Mouse (Mus musculus) MEL (cell line): Measurements from ENCODE around the gene Vdr. TPM values are rescaled to one million over a fixed set of nuclear protein-coding genes. Genes with fewer than 3 reads are reported as not detected.

Experiments used
- DNase-seq: peaks from one replicate; pipeline ENCODE4 v3.0.0; 2011; ENCODE audit warnings: low read depth, low spot score
- H3K27ac ChIP-seq: 2 replicates; pipeline ENCODE4 v1.5.1; 2012; ENCODE audit warnings: low read depth, mild to moderate bottlenecking, control low read depth, low read length, moderate library complexity; ENCODE audit not compliant: control insufficient read depth
- H3K27me3 ChIP-seq, 2 experiments: fragments of 150-350 bp in 1 of 2; sonication (generic) in 1 of 2; 2 replicates each; pipeline ENCODE4 v1.6.1; 2012; ENCODE audit warnings: low read length in 2 of 2, mild to moderate bottlenecking in 2 of 2, improper control_type of control experiment in 1 of 2, moderate library complexity in 1 of 2; ENCODE audit not compliant: insufficient read depth in 2 of 2, control insufficient read depth in 1 of 2
- H3K36me3 ChIP-seq, 2 experiments: 2 replicates each; pipeline ENCODE4 v1.6.1; 2012 to 2014; ENCODE audit warnings: low read length in 2 of 2, improper control_type of control experiment in 1 of 2, inconsistent platforms in 1 of 2, mild to moderate bottlenecking in 1 of 2; ENCODE audit not compliant: insufficient read depth in 2 of 2, control insufficient read depth in 1 of 2
- H3K4me1 ChIP-seq, 2 experiments: fragments of 150-350 bp in 1 of 2; sonication (generic) in 1 of 2; 2 replicates each; pipeline ENCODE4 v1.6.1; 2012; ENCODE audit warnings: low read length in 2 of 2, improper control_type of control experiment in 1 of 2, mild to moderate bottlenecking in 1 of 2; ENCODE audit not compliant: insufficient read depth in 2 of 2, control insufficient read depth in 1 of 2
- H3K4me3 ChIP-seq, 2 experiments: fragments of 150-350 bp in 1 of 2; sonication (generic) in 1 of 2; 2 replicates each; pipeline ENCODE4 v1.5.1; 2012; ENCODE audit warnings: low read depth in 2 of 2, low read length in 2 of 2, mild to moderate bottlenecking in 2 of 2, moderate library complexity in 2 of 2, control low read depth in 1 of 2, improper control_type of control experiment in 1 of 2; ENCODE audit not compliant: control insufficient read depth in 1 of 2, insufficient read depth in 1 of 2
- H3K79me2 ChIP-seq: 2 replicates; pipeline ENCODE4 v1.6.1; 2012; ENCODE audit warnings: mild to moderate bottlenecking, low read length, moderate library complexity; ENCODE audit not compliant: control insufficient read depth, poor library complexity, insufficient read depth
- H3K9ac ChIP-seq: 2 replicates; pipeline ENCODE4 v1.6.1; 2012; ENCODE audit warnings: low read depth, mild to moderate bottlenecking, control low read depth, low read length, moderate library complexity; ENCODE audit not compliant: control insufficient read depth, poor library complexity, severe bottlenecking
- H3K9me3 ChIP-seq: fragments of 150-350 bp; sonication (generic); replicated peaks from 2 replicates; pipeline ENCODE4 v1.6.1; 2012; ENCODE audit warnings: mild to moderate bottlenecking, low read length, improper control_type of control experiment, moderate library complexity; ENCODE audit not compliant: insufficient read depth
- BHLHE40 ChIP-seq: IDR thresholded peaks from 2 replicates; pipeline ENCODE4 v1.6.1; 2012; ENCODE audit warnings: low read depth, mild to moderate bottlenecking, inconsistent platforms, low read length, improper control_type of control experiment, borderline replicate concordance
- CHD1 ChIP-seq: IDR thresholded peaks from 2 replicates; pipeline ENCODE4 v1.6.1; 2012; ENCODE audit warnings: low read depth, mild to moderate bottlenecking, inconsistent platforms, low read length, improper control_type of control experiment
- CHD2 ChIP-seq: IDR thresholded peaks from 2 replicates; pipeline ENCODE4 v1.6.1; 2011; ENCODE audit warnings: low read length, improper control_type of control experiment
- E2F4 ChIP-seq: IDR thresholded peaks from 2 replicates; pipeline ENCODE4 v1.6.1; 2011; ENCODE audit warnings: low read depth, low read length, improper control_type of control experiment, borderline replicate concordance
- EP300 ChIP-seq, 2 experiments: IDR thresholded peaks; 2 replicates each; pipeline ENCODE4 v1.6.1; 2011; ENCODE audit warnings: improper control_type of control experiment in 2 of 2, low read length in 2 of 2, low read depth in 1 of 2, mild to moderate bottlenecking in 1 of 2
- ETS1 ChIP-seq: IDR thresholded peaks from 2 replicates; pipeline ENCODE4 v1.6.1; 2012; ENCODE audit warnings: low read depth, mild to moderate bottlenecking, inconsistent platforms, low read length, improper control_type of control experiment, moderate library complexity
- GATA1 ChIP-seq: IDR thresholded peaks from 2 replicates; pipeline ENCODE4 v1.6.1; 2011; ENCODE audit warnings: low read depth, low read length, improper control_type of control experiment
- JUND ChIP-seq: IDR thresholded peaks from 2 replicates; pipeline ENCODE4 v1.6.1; 2011; ENCODE audit warnings: low read depth, mild to moderate bottlenecking, improper control_type of control experiment, low read length
- MAFK ChIP-seq: IDR thresholded peaks from 2 replicates; pipeline ENCODE4 v1.6.1; 2011; ENCODE audit warnings: low read depth, mild to moderate bottlenecking, low read length, improper control_type of control experiment, borderline replicate concordance
- MAX ChIP-seq: IDR thresholded peaks from 2 replicates; pipeline ENCODE4 v1.6.1; 2011; ENCODE audit warnings: low read length, improper control_type of control experiment
- MAZ ChIP-seq: IDR thresholded peaks from 2 replicates; pipeline ENCODE4 v1.6.1; 2012; ENCODE audit warnings: low read depth, mild to moderate bottlenecking, inconsistent platforms, low read length, improper control_type of control experiment
- MYC ChIP-seq: IDR thresholded peaks from 2 replicates; pipeline ENCODE4 v1.6.1; 2011; ENCODE audit warnings: low read depth, mild to moderate bottlenecking, low read length, improper control_type of control experiment, moderate library complexity
- NELFE ChIP-seq: IDR thresholded peaks from 2 replicates; pipeline ENCODE4 v1.6.1; 2011; ENCODE audit warnings: low read depth, low read length, improper control_type of control experiment
- NRF1 ChIP-seq: IDR thresholded peaks from 2 replicates; pipeline ENCODE4 v1.6.1; 2014; ENCODE audit warnings: low read depth, mild to moderate bottlenecking, inconsistent platforms, low read length, improper control_type of control experiment, moderate library complexity; ENCODE audit not compliant: poor library complexity, insufficient read depth, severe bottlenecking
- POLR2A ChIP-seq, 2 experiments: IDR thresholded peaks; 2 replicates each; pipeline ENCODE4 v1.6.1; 2011 to 2012; ENCODE audit warnings: low read length in 2 of 2, mild to moderate bottlenecking in 2 of 2, control low read depth in 1 of 2, improper control_type of control experiment in 1 of 2, low read depth in 1 of 2, moderate library complexity in 1 of 2; ENCODE audit not compliant: control insufficient read depth in 1 of 2, insufficient read depth in 1 of 2, poor library complexity in 1 of 2
- POLR2AphosphoS5 ChIP-seq: IDR thresholded peaks from 2 replicates; pipeline ENCODE4 v1.6.1; 2012; ENCODE audit warnings: low read depth, borderline replicate concordance, mild to moderate bottlenecking, inconsistent platforms, low read length, moderate library complexity, mixed read lengths
- RCOR1 ChIP-seq: IDR thresholded peaks from 2 replicates; pipeline ENCODE4 v1.6.1; 2012; ENCODE audit warnings: low read depth, mild to moderate bottlenecking, inconsistent platforms, low read length, improper control_type of control experiment
- SMC3 ChIP-seq: IDR thresholded peaks from 2 replicates; pipeline ENCODE4 v1.6.1; 2011; ENCODE audit warnings: low read depth, low read length, improper control_type of control experiment
- TAL1 ChIP-seq: IDR thresholded peaks from 2 replicates; pipeline ENCODE4 v1.6.1; 2012; ENCODE audit warnings: mild to moderate bottlenecking, inconsistent platforms, low read length, moderate library complexity, mixed read lengths
- UBTF ChIP-seq: IDR thresholded peaks from 2 replicates; pipeline ENCODE4 v1.6.1; 2012; ENCODE audit warnings: low read depth, mild to moderate bottlenecking, inconsistent platforms, low read length, improper control_type of control experiment, moderate library complexity, borderline replicate concordance; ENCODE audit not compliant: insufficient read depth
- USF2 ChIP-seq, 2 experiments: IDR thresholded peaks; 2 replicates each; pipeline ENCODE4 v1.6.1; 2011 to 2012; ENCODE audit warnings: improper control_type of control experiment in 2 of 2, low read length in 2 of 2, borderline replicate concordance in 1 of 2, inconsistent platforms in 1 of 2, low read depth in 1 of 2, mild to moderate bottlenecking in 1 of 2; ENCODE audit not compliant: insufficient read depth in 1 of 2
- ZKSCAN1 ChIP-seq: IDR thresholded peaks from 2 replicates; pipeline ENCODE4 v1.6.1; 2012; ENCODE audit warnings: low read depth, mild to moderate bottlenecking, inconsistent platforms, low read length, improper control_type of control experiment, moderate library complexity
- ZMIZ1 ChIP-seq: IDR thresholded peaks from 2 replicates; pipeline ENCODE4 v1.6.1; 2012; ENCODE audit warnings: low read depth, mild to moderate bottlenecking, inconsistent platforms, low read length, improper control_type of control experiment, moderate library complexity
- polyA plus RNA-seq, 2 experiments: library from polyadenylated mRNA; stranded (reverse) in 1 of 2; unstranded in 1 of 2; fragments of >175 nt in 1 of 2; fragments of >200 nt in 1 of 2; gene quantifications; 2 replicates each; pipeline versions ENCODE4 v1.2.1 to v1.2.4; 2012; ENCODE audit warnings: low replicate concordance in 2 of 2, low read depth in 1 of 2; ENCODE audit not compliant: insufficient read length in 2 of 2, insufficient read depth in 1 of 2, missing spikeins in 1 of 2
- total RNA-seq: library from RNA; depleted of rRNA; stranded (reverse); fragments of 300-350 nt; gene quantifications from 2 replicates; pipeline ENCODE4 v1.2.3, GENCODE M21; 2012

Gene Vdr
- total and polyA plus RNA-seq, 3 experiments = 0.54 to 1.9 TPM; not detected in 1

DNA sequence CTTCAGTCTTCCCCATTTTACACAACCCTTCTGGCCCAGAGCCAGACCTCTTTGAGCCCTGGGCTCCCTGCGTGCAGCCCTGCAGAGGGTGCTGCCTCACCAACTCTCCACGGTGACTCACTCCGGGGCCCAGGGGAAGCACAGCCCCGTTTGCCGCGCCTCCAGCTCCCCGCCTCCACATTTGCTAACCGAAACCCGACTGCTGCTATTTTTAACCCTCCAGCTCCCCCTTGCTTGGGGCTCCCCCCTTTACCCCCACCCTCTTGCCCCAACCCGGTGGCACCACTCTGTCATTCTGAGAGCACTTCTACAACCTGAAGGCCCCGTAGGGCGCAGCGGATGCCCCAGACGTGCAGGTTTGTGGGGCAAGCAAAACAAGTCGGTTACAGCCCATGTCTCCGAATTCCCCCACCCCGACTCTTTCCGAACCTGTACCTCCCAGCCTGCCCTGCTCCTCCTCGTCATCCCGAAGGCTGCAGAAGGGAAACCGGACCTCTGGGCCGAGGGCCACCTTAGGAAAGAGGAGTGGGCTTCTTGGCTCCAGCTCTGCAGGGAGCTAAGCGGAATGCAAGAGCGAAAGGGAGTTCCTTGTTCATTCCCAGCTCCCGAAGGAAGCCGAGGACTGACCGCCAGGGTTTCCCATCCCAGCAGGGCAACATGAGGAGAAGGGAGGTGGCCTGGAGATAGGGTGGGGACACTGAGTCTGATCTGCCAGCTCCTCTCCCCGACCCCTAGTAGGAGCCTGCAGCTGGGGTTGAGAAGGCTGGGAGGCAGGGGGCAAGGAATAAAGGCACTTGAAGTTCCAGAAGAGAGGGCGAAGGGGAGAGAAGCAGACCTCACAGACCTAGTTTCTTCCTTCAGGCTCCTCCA lies 85.1 kb downstream of the Vdr start (continued):
- 0 out of 2 replicates have a peak, but pooled peaks have one; percentile 18 for TF ChIP-seq MYC
- TF ChIP-seq POLR2AphosphoS5 = no peak
- TF ChIP-seq NELFE = no peak
- peak; percentile 54 to 90; a peak in 3 of 4 replicates for TF ChIP-seq EP300 (IDR thresholded peaks at IDR 0.05; ENCODE audit: low read depth in 1 of 2, low read length in 2 of 2)
- no peak for TF ChIP-seq NRF1
- TF ChIP-seq ETS1 = peak; percentile 92
- peak; percentile 99 for TF ChIP-seq MAZ
- TF ChIP-seq RCOR1 = peak; percentile 21; the same call in 1 of the 2 replicates
- TF ChIP-seq E2F4 = peak; percentile 61; the same call in 1 of the 2 replicates
- no peak for TF ChIP-seq ZKSCAN1
- TF ChIP-seq USF2 (IDR thresholded peaks at IDR 0.05; ENCODE audit: borderline replicate concordance in 1 of 2, insufficient read depth in 1 of 2, low read depth in 1 of 2, low read length in 2 of 2) = no peak
- peak; percentile 39; the same call in 1 of the 2 replicates for TF ChIP-seq CHD2
- TF ChIP-seq UBTF = peak; percentile 85
- TF ChIP-seq MAX = 0 out of 2 replicates have a peak, but pooled peaks have one; percentile 39
- TF ChIP-seq BHLHE40 = 0 out of 2 replicates have a peak, but pooled peaks have one; percentile 9
- peak; percentile 87; the same call in 1 of the 2 replicates for TF ChIP-seq CHD1
- peak; percentile 49; the same call in 1 of the 2 replicates for TF ChIP-seq MAFK
- TF ChIP-seq TAL1 = 0 out of 2 replicates have a peak, but pooled peaks have one; percentile 4
- peak; percentile 69 for TF ChIP-seq SMC3
- TF ChIP-seq ZMIZ1 = peak; percentile 30; the same call in 1 of the 2 replicates
- peak; percentile 81; the same call in 1 of the 2 replicates for TF ChIP-seq JUND

DNA sequence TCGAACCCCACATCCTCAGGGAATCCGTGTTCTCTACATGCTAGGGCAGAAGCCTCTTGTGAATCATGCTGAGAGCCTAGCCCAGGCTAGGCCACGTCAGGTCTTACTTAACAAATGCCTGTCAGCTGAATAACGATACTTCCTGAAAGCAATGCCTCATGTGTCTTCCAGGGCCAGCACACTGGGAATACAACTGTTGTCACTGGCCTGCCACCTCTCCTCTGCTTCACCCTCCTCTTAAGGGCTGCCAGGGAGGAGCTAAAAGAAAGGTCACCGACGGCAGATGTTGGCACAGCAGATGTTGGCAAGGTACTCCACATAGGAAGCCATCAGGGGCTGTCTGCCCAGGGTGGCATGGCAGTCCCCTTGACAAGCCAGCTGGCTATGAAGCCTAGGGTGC lies 86.4 kb downstream of the Vdr start:
- peaks cover 89% of the 10 kb centered on the region for H3K79me2 ChIP-seq
- H3K27me3 ChIP-seq = no peaks in the 10 kb centered on the region
- H3K36me3 ChIP-seq = peaks cover 58 to 67% of the 10 kb centered on the region in 2 experiments
- H3K27ac ChIP-seq = no peak overlapping the region; the same call in 1 of the 2 replicates
- H3K4me3 ChIP-seq = no peak overlapping the region
- no peak overlapping the region for H3K9ac ChIP-seq
- peaks cover 45 to 66% of the 10 kb centered on the region in 2 experiments for H3K4me1 ChIP-seq
- no peak for DNase-seq
- H3K9me3 ChIP-seq = no peaks in the 10 kb centered on the region
- peak in 1 of 2 experiments; percentile 40; a peak in 1 of 4 replicates for TF ChIP-seq POLR2A (IDR thresholded peaks at IDR 0.05; ENCODE audit: control insufficient read depth in 1 of 2, insufficient read depth in 1 of 2, low read depth in 1 of 2, low read length in 2 of 2, poor library complexity in 1 of 2)
- no peak for TF ChIP-seq GATA1
